Mouse (Mus musculus) brown adipose tissue, adult 24 weeks (tissue): ENCODE measurements around the gene B130006D01Rik. TPM values are rescaled to one million over a fixed set of nuclear protein-coding genes. Genes with fewer than 3 reads are reported as not detected.

ENCODE experiments used
- H3K27ac ChIP-seq: fragments of 200-500 bp; replicated peaks from 2 replicates; pipeline ENCODE4 v1.5.1; 2012; ENCODE audit warnings: low read depth, mild to moderate bottlenecking, low read length
- H3K4me1 ChIP-seq: fragments of 200-500 bp; 2 replicates; pipeline ENCODE4 v1.6.1; 2012; ENCODE audit warnings: low read length, mixed read lengths; ENCODE audit not compliant: control insufficient read depth, insufficient read depth, insufficient read length
- H3K4me3 ChIP-seq: fragments of 200-500 bp; 2 replicates; pipeline ENCODE4 v1.5.1; 2012; ENCODE audit warnings: low read depth, mild to moderate bottlenecking, low read length, moderate library complexity; ENCODE audit not compliant: insufficient read depth
- polyA plus RNA-seq: library from polyadenylated mRNA; stranded (reverse); fragments of >200 nt; gene quantifications from 2 replicates; pipeline ENCODE4 v1.2.4, GENCODE M21; 2012; ENCODE audit not compliant: missing spikeins, insufficient read depth, insufficient read length

B130006D01Rik gene
- polyA plus RNA-seq, 1 experiment: not detected

DNA sequence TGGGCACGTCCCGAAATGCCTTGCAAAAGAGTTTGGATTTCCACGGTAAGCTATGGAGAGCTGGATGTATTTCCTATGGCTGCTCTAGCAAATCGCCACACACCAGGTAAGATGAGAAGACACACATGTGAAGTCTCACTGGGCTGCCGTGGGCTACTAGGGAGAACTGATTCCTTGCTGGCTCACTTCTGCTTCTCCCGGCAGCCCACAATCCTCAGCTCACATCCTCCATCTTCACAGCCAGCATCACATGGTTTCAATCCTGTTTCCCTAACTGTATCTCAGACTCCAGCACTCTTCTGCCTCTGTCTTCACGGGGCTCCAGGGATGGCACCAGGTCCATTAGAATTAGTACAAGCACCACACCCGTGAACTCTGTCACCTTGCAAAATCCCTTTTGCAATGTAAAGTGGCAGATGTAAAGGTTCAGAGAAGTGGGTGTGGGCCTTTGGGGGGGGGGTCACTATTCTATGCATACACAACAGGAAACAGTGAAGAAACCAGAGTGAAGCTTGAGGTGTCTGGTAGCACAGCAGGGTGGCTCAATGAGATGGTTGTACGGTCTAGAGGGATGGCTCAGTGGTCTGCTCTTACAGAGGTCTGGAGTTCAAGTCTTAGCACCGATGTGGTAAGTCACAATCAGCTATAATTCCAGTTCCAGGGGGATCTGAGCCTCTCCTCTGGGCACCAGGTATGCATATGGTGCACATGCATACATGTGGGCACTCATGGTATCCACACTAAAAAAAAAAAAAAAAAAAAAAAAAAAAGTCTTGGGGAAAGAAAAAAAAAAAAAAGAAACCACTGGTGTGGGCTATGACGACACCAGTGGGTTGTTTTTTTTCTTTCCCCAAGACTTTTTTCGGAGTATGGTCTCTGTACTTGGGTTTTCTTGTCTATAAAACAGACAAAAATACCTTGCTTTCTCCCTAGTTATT lies 19.1 kb upstream of the B130006D01Rik start:
- no peaks in the 10 kb centered on the region for H3K4me1 ChIP-seq
- H3K4me3 ChIP-seq: no peak overlapping the region
- H3K27ac ChIP-seq: no peak overlapping the region

DNA sequence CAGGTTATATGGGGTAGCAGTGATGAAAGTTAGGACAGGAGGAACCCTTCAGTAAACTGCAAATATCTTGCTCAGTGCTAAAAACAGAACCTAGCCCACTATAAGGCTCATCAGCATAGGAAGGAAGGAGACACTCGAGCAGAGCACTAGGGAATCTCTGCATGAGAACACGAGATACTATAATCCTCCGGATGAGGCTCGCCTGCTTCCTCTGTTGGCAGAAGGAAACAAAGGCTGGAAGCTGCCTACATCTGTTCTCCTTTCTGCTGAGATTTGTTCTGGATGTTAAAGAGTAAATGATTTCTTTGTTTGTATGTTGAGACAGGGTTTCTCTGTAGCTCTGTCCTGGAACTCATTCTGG lies 18.4 kb upstream of the B130006D01Rik start:
- Histone ChIP-seq H3K27ac (no peak overlapping the region), H3K4me3 (no peak overlapping the region), H3K4me1 (no peaks in the 10 kb centered on the region)

DNA sequence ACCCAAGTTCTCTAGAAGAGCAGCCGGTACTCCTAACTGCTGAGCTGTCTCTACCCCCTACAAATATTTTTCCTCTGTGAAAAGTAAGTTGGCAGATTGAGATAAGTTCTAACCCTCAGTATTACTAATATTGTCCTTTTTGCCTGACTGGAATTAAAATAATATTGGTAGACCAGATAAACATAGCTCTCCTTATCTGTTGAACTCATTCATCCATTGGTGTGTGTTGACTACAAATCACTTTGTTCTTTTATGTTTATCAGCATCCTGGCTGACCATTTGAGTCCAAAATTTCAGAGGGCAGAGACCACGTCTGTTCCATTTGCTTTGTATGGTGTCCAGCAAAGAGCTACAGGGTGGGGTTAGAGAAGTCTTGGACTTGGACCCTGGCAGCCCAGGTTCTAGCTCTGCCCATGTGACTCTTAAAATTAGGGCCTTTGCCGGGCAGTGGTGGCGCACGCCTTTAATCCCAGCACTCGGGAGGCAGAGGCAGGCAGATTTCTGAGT lies 13.8 kb upstream of the B130006D01Rik start:
- Histone ChIP-seq H3K4me1 (no peaks in the 10 kb centered on the region; the same call in 1 of the 2 replicates), H3K4me3 (no peak overlapping the region), H3K27ac (no peak overlapping the region)

DNA sequence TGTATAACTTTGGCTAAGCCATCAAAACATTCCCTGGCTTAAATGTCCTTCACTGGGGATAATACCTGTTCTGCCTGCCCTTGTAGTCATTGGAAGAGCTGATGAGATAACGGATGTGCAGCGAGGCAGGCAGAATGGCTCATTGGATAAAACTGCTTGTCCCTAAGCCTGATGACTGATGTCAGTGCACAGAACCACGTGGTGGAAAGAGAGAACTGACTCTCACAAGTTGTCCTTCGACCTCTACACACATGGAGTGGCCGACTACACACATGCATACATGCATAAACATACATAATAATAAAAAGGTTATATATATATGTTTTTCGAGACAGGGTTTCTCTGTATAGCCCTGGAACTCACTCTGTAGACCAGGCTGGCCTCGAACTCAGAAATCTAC lies 12.9 kb upstream of the B130006D01Rik start:
- no peak overlapping the region for H3K27ac ChIP-seq
- no peaks in the 10 kb centered on the region; the same call in 1 of the 2 replicates for H3K4me1 ChIP-seq

GRCm38 (mm10) chr11:95712085-95712562 lies 11.3 kb upstream of the B130006D01Rik start:
- Histone ChIP-seq H3K27ac (no peak overlapping the region; the same call in 1 of the 2 replicates), H3K4me1 (no peaks in the 10 kb centered on the region; the same call in 1 of the 2 replicates), H3K4me3 (peak overlapping the region; percentile 71)

More for the DNA sequence above, 12.9 kb upstream of the B130006D01Rik start:
- no peak overlapping the region for H3K4me3 ChIP-seq

DNA sequence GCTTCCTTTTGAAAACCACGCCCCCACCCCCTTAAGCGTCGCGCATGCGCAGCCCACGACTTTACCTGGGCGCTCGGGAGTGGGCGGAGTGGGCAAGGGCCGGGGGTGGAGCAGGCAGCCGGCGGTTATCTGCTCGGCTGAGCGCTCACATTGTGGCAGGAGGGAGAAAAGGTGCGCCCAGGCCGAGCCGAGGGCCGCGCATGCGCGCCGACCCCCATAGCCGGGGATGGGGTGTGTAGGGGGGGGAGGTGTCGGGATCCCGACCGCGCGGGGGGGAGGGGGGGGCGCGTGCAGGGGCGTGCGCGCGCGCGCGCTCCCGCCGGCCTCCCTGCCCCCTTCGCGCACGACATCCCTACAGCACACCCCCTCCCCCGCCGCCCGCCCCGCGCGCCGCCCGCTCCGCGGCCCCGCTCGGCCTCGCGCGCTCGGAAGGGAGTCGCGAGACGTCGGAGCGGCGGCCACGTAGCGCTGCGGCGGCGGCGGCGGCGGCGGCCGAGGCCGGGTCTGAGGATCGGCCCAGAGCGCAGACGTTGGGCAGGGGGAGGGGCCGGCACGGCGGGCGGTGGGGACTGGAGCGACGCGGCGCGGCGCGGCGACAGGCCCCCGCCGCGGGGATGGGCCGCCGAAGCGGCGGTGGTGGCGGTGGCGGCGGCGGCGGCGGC lies 10.7 kb upstream of the B130006D01Rik start, which contains the start of gene Zfp652:
Gene Zfp652 (plus strand): TSS at position 111 of the 662 bp plus-strand sequence.
- H3K4me3 ChIP-seq: peak within 1 kb of the TSS; percentile 77
- H3K27ac ChIP-seq: peak within 1 kb of the TSS; percentile 49
- H3K4me1 ChIP-seq: no peaks in the 10 kb centered on the region; the same call in 1 of the 2 replicates

GRCm38 (mm10) chr11:95713225-95713810 lies 10.1 kb upstream of the B130006D01Rik start:
- Histone ChIP-seq H3K27ac (peak overlapping the region; percentile 49; the same call in 1 of the 2 replicates), H3K4me3 (peak overlapping the region; percentile 77), H3K4me1 (no peaks in the 10 kb centered on the region; the same call in 1 of the 2 replicates)

DNA sequence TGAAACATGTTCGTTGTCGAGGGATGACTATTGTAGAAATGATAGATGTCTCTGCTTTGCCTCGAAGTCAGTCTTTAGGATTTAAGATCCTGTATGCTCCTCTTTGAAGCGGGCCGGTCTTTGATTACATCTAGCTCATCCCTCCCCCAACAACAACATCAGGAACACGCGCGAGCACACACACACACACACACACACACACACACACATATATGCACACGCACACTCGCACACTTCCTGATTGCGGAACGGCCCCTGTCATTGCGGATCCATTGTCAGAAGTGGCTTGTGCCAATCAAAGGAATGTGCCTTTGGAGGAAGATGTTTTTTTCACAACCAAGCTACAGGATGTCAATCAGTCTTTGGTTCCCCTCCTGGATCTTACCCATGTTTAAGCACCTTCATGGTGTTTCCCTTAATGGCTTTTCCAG lies 9.6 kb upstream of the B130006D01Rik start:
- no peaks in the 10 kb centered on the region; the same call in 1 of the 2 replicates for H3K4me1 ChIP-seq
- H3K27ac ChIP-seq: peak overlapping the region; percentile 49; the same call in 1 of the 2 replicates
- peak overlapping the region; percentile 77 for H3K4me3 ChIP-seq

DNA sequence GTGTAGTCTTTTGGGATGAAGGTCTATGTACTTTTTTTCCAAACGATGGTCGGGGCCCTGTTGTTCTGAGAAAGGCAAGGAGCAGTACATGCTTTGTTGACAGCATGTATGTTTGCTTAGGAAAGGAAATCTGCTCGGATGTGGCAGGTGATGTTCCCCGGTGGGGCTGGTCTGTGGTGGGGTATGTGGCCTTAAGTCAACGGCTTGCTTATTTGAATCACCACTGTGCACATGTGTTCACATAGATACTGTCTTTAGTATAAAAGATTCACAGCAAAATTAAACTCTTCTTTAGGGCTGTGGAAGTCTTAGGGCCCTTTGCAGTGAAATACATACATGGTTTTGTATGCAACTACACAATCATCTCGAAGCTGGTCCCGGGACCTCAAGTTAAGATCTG lies 9.0 kb upstream of the B130006D01Rik start:
- Histone ChIP-seq H3K4me1 (no peaks in the 10 kb centered on the region; the same call in 1 of the 2 replicates), H3K4me3 (peak overlapping the region; percentile 77), H3K27ac (no peak overlapping the region)

GRCm38 (mm10) chr11:95716136-95716535 lies 7.3 kb upstream of the B130006D01Rik start:
- H3K4me1 ChIP-seq: no peaks in the 10 kb centered on the region; the same call in 1 of the 2 replicates
- H3K4me3 ChIP-seq: no peak overlapping the region
- H3K27ac ChIP-seq: no peak overlapping the region

GRCm38 (mm10) chr11:95719356-95719755 lies 4.0 kb upstream of the B130006D01Rik start:
- Histone ChIP-seq H3K27ac (no peak overlapping the region), H3K4me3 (no peak overlapping the region), H3K4me1 (no peaks in the 10 kb centered on the region)

GRCm38 (mm10) chr11:95724466-95724865 lies 1.1 kb downstream of the B130006D01Rik start:
- no peak overlapping the region for H3K4me3 ChIP-seq
- no peak overlapping the region for H3K27ac ChIP-seq

DNA sequence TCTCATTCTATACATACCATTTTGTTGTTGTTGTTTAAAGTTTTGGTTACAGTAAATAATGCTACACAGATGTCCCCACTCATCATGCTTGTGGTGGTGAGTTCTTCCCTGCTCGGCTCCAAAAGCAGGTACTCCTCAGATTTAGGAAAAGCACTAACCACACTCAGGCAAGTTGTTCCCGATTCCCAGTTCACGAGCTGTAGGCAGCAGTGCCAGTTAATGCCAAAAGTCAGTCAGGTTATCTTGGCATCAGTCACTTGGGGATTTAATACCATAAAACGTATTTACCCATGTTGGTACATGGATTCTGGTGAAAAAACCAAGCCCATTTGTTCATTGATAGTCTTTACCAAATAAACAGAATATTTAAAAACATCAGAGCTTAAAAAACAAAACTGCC lies 2.8 kb downstream of the B130006D01Rik start:
- H3K4me3 ChIP-seq: no peak overlapping the region
- no peaks in the 10 kb centered on the region for H3K4me1 ChIP-seq
- no peak overlapping the region for H3K27ac ChIP-seq

More at GRCm38 (mm10) chr11:95724466-95724865, 1.1 kb downstream of the B130006D01Rik start:
- no peaks in the 10 kb centered on the region for H3K4me1 ChIP-seq

DNA sequence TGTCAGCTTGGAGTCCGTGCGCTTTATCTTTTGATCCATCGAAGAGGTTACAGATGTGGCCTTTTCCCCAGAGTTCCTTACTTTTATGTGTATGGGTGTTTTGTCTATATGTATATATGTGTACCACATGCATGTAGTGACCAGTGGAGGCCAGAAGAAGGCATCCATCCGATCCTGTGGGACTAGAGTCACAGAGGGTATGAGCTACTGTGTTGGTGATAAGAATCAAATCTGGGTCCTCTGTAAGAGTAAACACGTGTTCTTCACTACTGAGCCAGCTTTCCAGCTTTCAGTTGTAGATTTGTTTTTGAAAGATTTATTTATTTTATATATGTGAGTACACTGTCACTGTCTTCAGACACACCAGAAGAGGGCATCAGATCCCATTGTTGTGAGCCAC lies 4.6 kb downstream of the B130006D01Rik start:
- no peak overlapping the region for H3K27ac ChIP-seq
- H3K4me1 ChIP-seq: no peaks in the 10 kb centered on the region
- no peak overlapping the region for H3K4me3 ChIP-seq
